Mouse (Mus musculus) myocyte (in vitro differentiated cells): ENCODE data around the gene Pwwp2b. TPM values are rescaled to one million over a fixed set of nuclear protein-coding genes. Genes with fewer than 3 reads are reported as not detected.

Experiments used
- H3K27me3 ChIP-seq: one replicate; pipeline ENCODE4 v1.6.1; 2011; ENCODE audit not compliant: control insufficient read depth, insufficient read depth, insufficient read length
- H3K36me3 ChIP-seq: one replicate; pipeline ENCODE4 v1.6.1; 2011; ENCODE audit not compliant: control insufficient read depth, insufficient read depth
- H3K4me2 ChIP-seq: one replicate; pipeline ENCODE4 v1.6.1; 2011; ENCODE audit warnings: low read depth, control low read depth
- H3K4me3 ChIP-seq: one replicate; pipeline ENCODE4 v1.5.1; 2011; ENCODE audit warnings: mild to moderate bottlenecking, control low read depth, moderate library complexity
- H3K79me2 ChIP-seq: one replicate; pipeline ENCODE4 v1.6.1; 2011; ENCODE audit not compliant: control insufficient read depth, insufficient read depth
- H3ac ChIP-seq: one replicate; pipeline ENCODE4 v1.6.1; 2011; ENCODE audit not compliant: control insufficient read depth, insufficient read length
- CEBPB ChIP-seq: IDR thresholded peaks from 2 replicates; pipeline ENCODE4 v1.6.1; 2011; ENCODE audit warnings: mild to moderate bottlenecking, moderate library complexity; ENCODE audit not compliant: poor library complexity, insufficient read depth, severe bottlenecking
- E2F4 ChIP-seq: IDR thresholded peaks from one replicate; pipeline ENCODE4 v1.6.1; 2011; ENCODE audit warnings: mild to moderate bottlenecking, control low read depth, moderate library complexity; ENCODE audit not compliant: insufficient read depth
- MAX ChIP-seq: IDR thresholded peaks from one replicate; pipeline ENCODE4 v1.6.1; 2011; ENCODE audit warnings: low read depth, mild to moderate bottlenecking, control low read depth
- MYOD1 ChIP-seq, 3 experiments: IDR thresholded peaks; one replicate each; pipeline ENCODE4 v1.6.1; 2011; ENCODE audit warnings: control low read depth in 2 of 3, low read depth in 2 of 3, mild to moderate bottlenecking in 2 of 3, moderate library complexity in 1 of 3; ENCODE audit not compliant: insufficient read length in 2 of 3, control insufficient read depth in 1 of 3
- MYOG ChIP-seq, 3 experiments: IDR thresholded peaks; one replicate each; pipeline ENCODE4 v1.6.1; 2011; ENCODE audit warnings: control low read depth in 2 of 3, low read depth in 2 of 3, mild to moderate bottlenecking in 2 of 3; ENCODE audit not compliant: insufficient read length in 2 of 3, control insufficient read depth in 1 of 3, insufficient read depth in 1 of 3
- POLR2A ChIP-seq: IDR thresholded peaks from one replicate; pipeline ENCODE4 v1.6.1; 2011; ENCODE audit warnings: low read depth, mild to moderate bottlenecking, control low read depth, moderate library complexity; ENCODE audit not compliant: insufficient read length
- POLR2AphosphoS2 ChIP-seq: IDR thresholded peaks from one replicate; pipeline ENCODE4 v1.6.1; 2011; ENCODE audit warnings: low read depth, control low read depth; ENCODE audit not compliant: insufficient read length
- REST ChIP-seq: IDR thresholded peaks from one replicate; pipeline ENCODE4 v1.6.1; 2011; ENCODE audit warnings: mild to moderate bottlenecking, control low read depth, moderate library complexity; ENCODE audit not compliant: insufficient read depth, insufficient read length
- SRF ChIP-seq: IDR thresholded peaks from one replicate; pipeline ENCODE4 v1.6.1; 2011; ENCODE audit warnings: low read depth; ENCODE audit not compliant: control insufficient read depth, insufficient read length
- TCF12 ChIP-seq: IDR thresholded peaks from one replicate; pipeline ENCODE4 v1.6.1; 2011; ENCODE audit warnings: mild to moderate bottlenecking, control low read depth; ENCODE audit not compliant: poor library complexity, insufficient read depth, severe bottlenecking
- TCF3 ChIP-seq: IDR thresholded peaks from one replicate; pipeline ENCODE4 v1.6.1; 2011; ENCODE audit warnings: low read depth, control low read depth; ENCODE audit not compliant: insufficient read length
- USF1 ChIP-seq: IDR thresholded peaks from one replicate; pipeline ENCODE4 v1.6.1; 2011; ENCODE audit warnings: low read depth, mild to moderate bottlenecking, control low read depth, moderate library complexity
- polyA plus RNA-seq: library from polyadenylated mRNA; unstranded; fragments of >200 nt; fragmentation: generic; extraction: Trizol; gene quantifications from one replicate; pipeline ENCODE4 v1.2.1, GENCODE M21; 2012; ENCODE audit warnings: missing spikeins

Pwwp2b gene
- polyA plus RNA-seq, 1 experiment, result 9.6 TPM

DNA sequence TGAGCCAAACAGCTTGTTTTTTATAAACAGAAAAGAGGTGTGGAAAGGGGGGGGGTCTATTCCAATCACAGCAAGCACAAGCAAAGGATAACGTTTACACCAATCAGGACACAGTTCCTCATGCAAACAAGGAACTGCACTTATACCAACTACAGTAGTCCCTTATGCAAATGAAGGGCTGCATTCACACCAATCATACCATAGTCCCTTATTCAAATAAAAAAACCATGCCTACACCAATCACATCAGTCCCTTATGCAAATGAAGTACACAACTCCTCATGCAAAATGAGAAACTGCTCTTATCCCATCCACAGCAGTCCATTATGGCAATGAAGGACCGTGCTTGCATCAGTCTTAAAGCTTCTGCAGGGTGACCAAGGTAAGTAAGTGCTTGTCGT lies 66.4 kb downstream of the Pwwp2b start:
- no peak overlapping the region for H3ac ChIP-seq
- H3K4me2 ChIP-seq, result no peak overlapping the region
- H3K79me2 ChIP-seq, result no peaks in the 10 kb centered on the region
- no peak overlapping the region for H3K4me3 ChIP-seq
- no peaks in the 10 kb centered on the region for H3K36me3 ChIP-seq
- no peak for TF ChIP-seq POLR2AphosphoS2
- no peak for TF ChIP-seq SRF
- TF ChIP-seq MYOG (IDR thresholded peaks at IDR 0.05; ENCODE audit: control insufficient read depth in 1 of 3, insufficient read depth in 1 of 3, insufficient read length in 2 of 3, low read depth in 2 of 3), result no peak
- TF ChIP-seq POLR2A, result no peak
- no peak for TF ChIP-seq MYOD1 (IDR thresholded peaks at IDR 0.05; ENCODE audit: control insufficient read depth in 1 of 3, insufficient read length in 2 of 3, low read depth in 2 of 3)
- no peak for TF ChIP-seq MAX
- no peak for TF ChIP-seq TCF3
- no peak for TF ChIP-seq REST
- no peaks in the 10 kb centered on the region for H3K27me3 ChIP-seq

- no peak overlapping the region for H3ac ChIP-seq
- H3K36me3 ChIP-seq, result no peaks in the 10 kb centered on the region
- H3K79me2 ChIP-seq, result no peaks in the 10 kb centered on the region
- no peaks in the 10 kb centered on the region for H3K27me3 ChIP-seq
- no peak overlapping the region for H3K4me3 ChIP-seq
- TF ChIP-seq POLR2AphosphoS2 (no peak), CEBPB (no peak), E2F4 (no peak), MAX (no peak), SRF (no peak), USF1 (no peak), TCF12 (no peak), MYOG (IDR thresholded peaks at IDR 0.05; ENCODE audit: control insufficient read depth in 1 of 3, insufficient read depth in 1 of 3, insufficient read length in 2 of 3, low read depth in 2 of 3) (no peak), REST (no peak), POLR2A (no peak), MYOD1 (IDR thresholded peaks at IDR 0.05; ENCODE audit: control insufficient read depth in 1 of 3, insufficient read length in 2 of 3, low read depth in 2 of 3) (no peak), TCF3 (no peak)
- H3K4me2 ChIP-seq, result no peak overlapping the region
Measured at GRCm38 (mm10) chr7:139319006-139319411, 70.7 kb downstream of the Pwwp2b start.

Other genes starting within 250 kb of the Pwwp2b start
- gene Dpysl4, start 162.5 kb upstream of the Pwwp2b start, polyA plus RNA-seq, result not detected
- 7.9 TPM for gene Lrrc27, start 35.5 kb upstream of the Pwwp2b start, polyA plus RNA-seq
- 1.0 TPM for gene Stk32c, start 35.2 kb upstream of the Pwwp2b start, polyA plus RNA-seq
- gene Inpp5a, start 140.6 kb downstream of the Pwwp2b start, polyA plus RNA-seq, result 37.8 TPM